Mouse (Mus musculus) lung, adult 18-20 months (tissue): Measurements from ENCODE around the gene Zbtb7b.
A peak's percentile ranks its signal among the peaks of the same experiment; 100 is the strongest.

Experiments
- DNase-seq, 2 experiments: peaks; one replicate each; pipeline ENCODE4 v3.0.0; 2022; ENCODE audit warnings: mixed read lengths in 2 of 2

The Zbtb7b gene

DNA sequence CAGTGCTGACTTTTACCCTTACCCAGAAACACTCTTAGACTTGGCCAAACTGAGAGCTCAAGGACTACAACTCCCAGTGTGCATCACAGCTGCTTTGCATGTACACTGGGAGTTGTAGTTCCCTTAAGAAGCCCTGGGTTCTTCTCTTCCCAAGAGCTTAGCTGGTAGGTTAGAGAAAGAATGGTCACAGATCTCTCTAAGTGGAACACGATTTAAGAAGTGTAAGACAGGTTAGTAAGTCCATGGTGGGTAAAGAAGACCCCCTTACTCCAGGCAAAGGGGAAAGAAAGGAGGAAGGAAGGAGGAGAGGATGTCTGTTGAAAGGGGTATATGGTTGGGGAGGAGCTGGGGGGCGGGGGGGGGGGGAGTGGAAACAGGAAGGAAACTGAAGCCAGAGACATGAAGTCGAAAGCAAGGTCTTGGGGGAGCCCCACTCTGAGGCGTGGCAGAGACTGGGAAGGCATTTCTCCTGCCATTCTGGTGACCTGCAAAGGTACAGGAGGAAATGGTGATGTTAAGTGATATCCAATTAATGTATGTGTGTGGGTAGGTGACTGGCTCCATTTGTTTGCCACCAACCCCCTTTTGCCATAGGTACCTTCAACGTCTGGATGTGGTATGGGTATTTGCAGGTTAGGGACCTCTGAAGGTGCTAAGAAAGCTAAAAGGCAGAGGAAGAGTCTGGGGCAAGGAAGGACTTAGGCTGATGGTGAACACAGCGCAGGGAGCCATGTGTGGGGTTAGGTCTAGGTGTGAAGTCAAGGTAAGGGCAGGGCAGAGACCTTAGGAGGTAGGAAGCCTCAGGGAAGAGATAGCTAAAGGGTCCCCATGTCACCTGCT, 5.5 kb downstream of the Zbtb7b start:
- peak in 1 of 2 experiments; percentile 40 for DNase-seq

DNA sequence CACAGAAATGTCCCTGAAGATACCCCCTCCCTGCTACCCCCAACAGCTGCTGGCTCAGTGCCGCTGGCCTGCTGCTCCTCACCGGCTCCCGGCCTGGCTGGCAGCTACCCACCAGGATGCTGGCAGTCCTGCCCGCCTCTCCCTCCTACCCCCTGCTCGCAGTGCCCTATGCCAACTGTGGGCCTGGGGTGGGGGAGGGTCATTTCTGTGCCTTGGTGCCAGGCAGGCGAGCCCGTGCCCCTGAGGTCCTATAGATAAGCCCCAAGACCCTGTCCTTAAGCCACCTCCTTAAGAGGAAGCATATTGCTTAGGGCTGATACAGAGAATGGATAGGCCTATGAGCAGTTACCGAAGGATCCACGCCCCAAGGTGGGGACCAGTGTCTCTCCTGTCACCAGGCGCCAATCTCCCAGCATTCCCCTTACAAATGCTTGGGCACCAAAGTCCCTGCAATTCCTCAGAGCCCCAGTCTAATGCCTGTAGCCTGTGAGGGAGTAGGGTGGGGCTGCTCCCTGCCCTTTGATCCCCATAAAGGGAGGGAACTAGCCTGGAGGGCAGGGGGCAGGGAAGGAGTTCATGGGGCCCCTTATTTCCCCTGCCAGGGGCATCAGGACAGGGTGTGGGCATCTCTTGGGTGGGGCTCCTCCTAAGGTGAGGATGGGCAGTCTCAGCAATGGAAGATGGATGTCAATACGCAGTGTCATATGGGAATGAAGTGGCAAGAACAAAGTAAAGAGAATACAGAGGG, 6.3 kb downstream of the Zbtb7b start:
- peak; percentile 47 to 48 for DNase-seq

GRCm38 (mm10) chr3:89387632-89388031, 6.9 kb downstream of the Zbtb7b start:
- DNase-seq: peak; percentile 51 to 53

DNA sequence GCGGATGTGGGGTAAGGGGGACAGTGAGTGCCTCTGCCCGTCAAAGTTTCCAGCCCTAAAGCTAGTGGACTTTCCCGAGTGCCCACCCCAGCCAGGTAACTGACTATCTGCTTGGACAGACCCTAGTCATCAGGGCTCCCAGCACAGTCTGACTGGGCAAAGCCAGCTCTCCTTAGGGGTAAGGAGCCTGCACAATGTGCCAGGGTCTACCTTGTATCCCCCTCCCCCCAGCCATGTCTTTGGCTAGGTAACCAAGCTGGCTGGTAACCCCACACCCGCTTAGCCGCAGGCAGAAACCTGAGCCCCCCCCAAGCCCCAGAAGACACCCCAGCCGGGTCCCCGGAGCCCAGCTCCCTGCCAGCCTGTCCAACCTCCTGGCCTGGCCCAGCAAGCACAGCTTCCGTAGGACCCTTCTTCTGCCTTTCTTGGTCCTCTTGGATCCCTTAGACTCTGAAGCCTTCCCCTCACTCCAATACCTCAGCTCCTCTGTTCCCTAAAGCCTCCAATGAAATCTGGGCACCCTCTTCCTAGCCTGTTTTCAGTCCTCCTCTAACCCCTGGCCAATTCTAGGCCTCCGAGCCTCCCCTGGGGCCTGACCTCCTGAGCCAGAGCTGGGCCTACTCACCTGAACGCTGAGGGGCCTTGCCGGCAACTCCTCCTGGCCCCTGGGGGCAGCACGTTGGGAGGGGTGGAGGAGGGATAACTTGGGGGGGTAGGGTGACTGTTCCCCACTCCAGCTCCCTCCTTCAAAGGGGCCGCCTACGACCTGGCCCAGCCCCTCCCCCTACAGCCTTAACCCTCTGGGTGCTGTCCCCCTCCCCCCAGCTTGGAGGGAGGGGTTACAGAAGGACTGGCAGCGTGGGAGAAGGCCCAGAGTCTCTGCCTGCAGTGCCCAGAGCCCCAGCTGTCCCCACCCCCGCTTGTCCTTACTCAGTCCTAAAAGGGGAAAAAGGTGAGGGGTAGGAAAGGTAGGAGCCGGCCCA, 7.8 kb downstream of the Zbtb7b start:
- no peak for DNase-seq

DNA sequence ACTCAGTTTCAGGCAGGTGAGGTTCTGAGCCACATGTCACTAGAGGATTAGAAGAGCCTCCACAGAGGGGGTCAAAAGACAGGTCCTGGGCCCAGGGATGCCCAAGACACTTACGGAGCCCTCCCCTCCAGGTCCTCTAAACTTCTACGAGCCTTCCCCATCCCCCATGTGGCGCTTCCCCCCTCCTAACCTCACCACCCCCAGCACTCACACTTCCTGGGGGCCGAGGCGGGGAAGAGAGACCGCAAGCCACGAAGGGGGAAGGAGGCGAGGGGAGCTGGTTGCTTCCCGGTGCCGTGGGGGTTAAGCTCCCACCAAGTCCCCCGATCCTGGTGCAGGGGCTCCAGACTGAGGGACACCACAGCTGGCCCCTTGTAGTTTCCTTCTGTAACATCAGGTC, 9.1 kb downstream of the Zbtb7b start:
- no peak for DNase-seq

- peak; percentile 56 to 70 for DNase-seq
Observed at GRCm38 (mm10) chr3:89384331-89385076, 10.1 kb downstream of the Zbtb7b start.

DNA sequence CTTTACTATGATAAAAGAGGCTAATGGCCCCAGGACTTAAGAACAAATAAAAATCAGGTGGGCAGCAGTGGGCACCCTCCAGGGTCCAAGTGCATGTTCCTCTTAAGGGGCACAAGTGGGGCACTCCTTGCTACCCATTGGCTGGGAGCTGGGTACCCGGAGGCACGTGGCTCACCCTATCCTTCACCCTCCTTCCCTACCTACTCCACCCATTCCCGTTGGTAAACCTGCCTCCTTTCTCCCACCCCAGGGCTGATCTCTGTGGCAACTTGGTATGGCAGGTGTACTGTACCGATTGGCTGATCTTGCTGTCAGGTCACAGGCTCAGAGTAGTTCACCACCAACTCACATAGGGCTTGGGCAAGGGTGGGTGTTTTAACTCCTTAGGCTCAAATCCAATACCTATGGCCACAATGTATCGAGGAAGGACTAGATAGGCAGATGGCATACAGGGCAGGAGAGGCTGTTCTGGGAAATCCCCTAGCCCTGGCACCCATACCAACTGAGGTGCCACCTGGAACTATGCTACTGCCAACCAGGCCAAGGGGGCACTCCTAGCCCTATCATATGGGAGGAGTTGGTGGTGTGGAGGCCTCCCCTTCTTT, 10.8 kb downstream of the Zbtb7b start:
- peak; percentile 49 to 65 for DNase-seq

GRCm38 (mm10) chr3:89382950-89383349, 11.6 kb downstream of the Zbtb7b start:
- no peak for DNase-seq

DNA sequence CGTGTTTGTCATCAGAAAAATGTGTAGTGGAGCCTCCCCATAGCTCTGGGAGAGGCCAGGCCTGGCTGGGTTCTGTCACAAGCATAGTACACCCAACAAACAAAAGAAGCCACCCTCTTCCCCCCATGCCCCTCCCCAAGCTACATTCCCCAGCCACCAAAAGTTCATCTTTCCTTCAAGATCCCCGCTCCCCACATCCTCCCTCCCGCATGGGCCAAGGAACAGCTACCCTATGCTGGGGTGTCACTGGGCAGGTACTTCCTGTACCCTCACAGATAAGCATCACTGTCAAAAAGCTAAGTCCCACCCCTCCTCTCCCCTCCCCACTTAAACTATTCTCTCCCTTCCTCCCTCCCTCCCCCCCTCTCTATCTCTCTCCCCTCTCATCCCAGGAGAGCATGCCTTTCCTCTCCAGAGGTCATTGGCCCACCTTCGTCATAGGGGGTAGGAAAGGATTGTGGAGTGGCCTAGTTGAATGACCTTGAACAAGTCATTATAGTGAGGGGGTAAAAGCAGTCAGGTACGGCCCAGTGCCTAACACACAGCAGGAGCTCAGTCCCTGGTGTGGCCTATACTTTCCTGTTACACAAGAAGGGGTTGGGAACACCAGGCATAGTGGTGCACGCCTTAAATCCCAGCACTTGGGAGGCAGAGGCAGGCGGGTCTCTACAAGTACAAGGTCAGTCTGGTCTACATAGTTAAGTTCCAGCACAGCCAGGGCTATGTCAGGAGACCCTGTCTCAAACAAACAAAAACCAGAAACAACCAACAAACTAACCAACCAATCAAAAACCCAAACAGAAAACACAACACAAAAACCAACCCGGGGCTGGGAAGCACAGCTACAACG, 12.3 kb downstream of the Zbtb7b start:
- DNase-seq: no peak

GRCm38 (mm10) chr3:89381233-89381632, 13.3 kb downstream of the Zbtb7b start:
- DNase-seq: no peak

GRCm38 (mm10) chr3:89380711-89381110, 13.9 kb downstream of the Zbtb7b start:
- no peak for DNase-seq

DNA sequence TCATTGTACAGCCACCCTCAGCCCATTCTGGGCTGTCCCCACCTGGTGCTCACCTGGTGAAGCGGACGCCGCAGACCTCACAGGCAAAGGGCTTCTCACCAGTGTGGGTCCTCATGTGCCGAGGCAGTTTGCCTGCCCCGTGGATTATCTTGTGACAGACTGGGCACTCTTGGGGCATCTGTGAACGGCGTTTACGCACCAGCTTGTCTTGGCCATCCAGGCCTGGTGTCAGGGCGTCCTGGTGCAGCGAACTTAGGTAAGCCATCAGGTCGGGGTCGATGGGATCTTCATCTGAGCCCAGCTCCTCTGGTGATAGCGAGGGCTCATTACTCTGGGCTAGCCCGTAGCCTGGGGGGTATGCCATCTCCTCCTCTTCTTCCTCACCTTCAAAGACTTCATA, 14.3 kb downstream of the Zbtb7b start:
- DNase-seq: no peak

GRCm38 (mm10) chr3:89379388-89380131, 15.0 kb downstream of the Zbtb7b start:
- no peak for DNase-seq

DNA sequence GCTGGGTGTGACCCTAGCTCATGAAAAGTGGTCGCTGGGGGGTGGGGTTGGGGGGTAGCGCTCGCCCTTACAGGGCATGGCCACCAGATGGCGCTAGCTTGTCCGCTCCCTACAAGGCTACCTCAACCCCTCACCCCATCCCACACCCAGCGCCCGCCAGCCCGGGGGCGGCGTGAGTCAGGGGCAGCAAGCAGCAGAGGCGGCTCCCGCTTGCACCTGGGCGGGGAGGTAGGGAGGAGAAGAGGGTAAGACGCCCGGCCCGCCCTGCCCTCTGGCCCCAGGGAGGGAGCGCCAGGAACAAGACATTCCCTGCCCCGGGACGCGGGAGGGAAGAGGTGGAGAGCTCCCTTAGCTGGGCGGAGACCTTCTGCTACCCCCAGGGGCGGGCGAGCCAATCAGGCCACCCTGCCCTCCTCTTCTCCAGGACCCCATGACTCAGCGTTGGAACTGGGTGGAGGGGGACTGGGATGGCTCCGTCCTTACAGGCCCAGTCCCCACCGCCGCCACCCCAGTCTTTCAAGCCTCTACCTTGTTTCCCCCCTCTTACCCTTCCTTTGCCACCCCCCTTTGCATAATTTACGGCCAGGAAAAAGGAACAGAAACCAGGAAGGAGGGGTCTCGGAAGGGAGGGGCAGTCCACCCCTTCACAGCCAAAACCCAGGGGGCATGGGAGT, 16.0 kb downstream of the Zbtb7b start:
- DNase-seq: peak; percentile 80 to 86

DNA sequence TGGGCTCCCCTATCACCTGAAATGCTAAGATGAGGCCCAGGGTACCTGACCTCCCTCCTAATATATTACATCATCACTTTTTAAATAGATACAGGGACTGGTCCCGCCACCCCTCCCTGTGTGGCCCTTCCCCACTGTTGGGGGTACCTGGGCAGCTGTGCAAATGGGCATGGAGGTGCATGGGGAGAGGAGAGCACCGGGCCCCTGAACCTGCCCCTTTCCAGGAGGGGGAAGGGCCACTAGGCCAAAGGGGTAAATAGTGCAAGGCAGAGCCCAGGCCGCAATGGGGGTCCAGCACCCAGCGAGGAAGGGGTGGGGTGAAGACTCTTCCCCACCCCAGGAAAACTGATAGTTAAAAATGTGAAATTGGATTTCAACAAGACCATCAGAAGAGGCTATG, 16.7 kb downstream of the Zbtb7b start:
- DNase-seq: no peak

- DNase-seq: no peak
Observed at GRCm38 (mm10) chr3:89373581-89374231, 20.9 kb downstream of the Zbtb7b start.

- DNase-seq: no peak
Observed at GRCm38 (mm10) chr3:89367338-89367737, 27.2 kb downstream of the Zbtb7b start.

DNA sequence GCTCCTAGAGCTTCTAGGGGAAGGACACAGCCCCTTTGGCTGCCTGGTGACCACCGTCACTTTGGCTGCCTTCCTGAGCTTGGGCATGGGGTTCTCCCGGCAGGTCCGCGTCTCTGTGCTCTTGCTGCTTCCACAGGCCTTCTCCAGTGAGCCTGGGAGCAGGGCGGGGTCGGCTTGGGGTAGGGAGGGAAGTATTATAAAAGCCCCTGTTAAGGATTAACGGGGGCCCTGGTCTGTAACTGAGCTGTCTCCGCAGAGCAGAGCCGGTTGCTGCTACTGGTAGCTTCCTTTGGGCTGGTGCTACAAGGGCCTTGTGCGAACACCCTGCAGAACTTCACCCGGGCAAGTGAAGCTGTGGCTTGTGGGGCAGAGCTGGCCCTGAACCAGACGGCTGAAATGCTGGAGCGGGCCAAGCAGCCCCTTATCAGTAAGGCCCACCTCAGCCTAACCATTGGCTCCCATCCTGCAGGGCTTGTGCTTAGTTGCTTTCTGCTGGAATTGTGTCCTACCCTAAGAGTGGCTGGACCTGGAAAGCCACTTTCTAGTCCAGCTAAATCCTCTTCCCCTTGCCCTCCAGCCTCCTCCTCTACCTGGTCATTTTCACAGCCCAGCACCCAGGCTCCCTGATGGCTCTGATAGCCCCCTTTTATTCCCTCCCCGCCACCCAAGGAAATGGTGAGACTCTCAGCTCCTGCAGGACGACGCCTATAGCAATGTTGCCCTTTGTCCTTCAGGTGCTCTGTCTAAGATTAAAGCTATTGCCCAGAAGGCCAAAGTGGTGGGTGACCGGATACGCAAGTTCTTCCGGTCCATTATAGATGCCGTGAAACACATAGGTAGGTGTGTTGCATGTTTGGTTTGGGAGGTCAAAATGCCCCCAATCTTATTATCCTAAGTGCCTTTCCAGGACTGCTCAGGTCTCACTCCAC, 28.8 kb downstream of the Zbtb7b start:
- DNase-seq: no peak
